Mouse (Mus musculus) MEL-GATA-1-ER (cell line): Measurements from ENCODE around the gene Pfpl.

Experiments used
- DNase-seq: peaks from one replicate; pipeline ENCODE4 v3.0.0-alpha.2; 2012; ENCODE audit warnings: low read depth; ENCODE audit errors: extremely low read depth

Gene Pfpl

DNA sequence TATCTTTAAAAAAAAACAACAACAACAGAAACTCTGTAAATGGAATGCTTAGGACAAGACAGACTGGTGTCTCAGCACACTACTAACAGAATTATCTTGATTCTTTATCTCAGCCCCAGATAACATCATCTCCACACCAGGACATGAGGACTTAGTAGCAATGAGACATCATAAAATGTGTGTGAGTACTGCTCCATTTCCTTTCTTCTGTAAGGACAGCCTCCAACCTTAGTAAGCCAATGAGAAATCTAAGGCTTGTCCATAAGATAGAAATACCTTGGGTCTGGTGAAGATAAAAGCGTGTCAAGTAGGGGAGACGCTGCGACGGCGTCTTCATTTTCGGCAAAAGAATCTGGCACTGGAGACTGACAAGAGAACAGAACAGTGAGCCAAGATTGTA, at the start of gene Pfpl:
Pfpl (plus strand) TSS at position 301 of the 400 bp plus-strand sequence.
- DNase-seq: no peak

DNA sequence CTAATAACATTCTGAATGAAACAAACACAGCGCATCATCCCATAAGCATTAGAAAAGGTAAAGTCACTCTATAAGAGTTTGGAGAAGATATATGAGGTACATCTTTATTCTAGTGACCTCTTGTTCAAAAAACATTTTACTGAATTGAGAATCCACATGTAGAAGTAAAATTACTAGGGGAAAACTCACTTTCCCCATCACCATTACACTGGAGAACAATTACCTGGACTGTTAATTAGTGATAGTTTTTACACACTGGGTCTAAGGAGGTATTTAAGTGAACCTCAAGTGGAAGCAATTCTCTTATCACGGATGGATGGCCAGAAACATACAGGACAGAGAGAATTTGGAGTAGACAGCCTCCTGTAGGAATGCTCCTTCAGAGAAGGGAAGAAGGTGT, 40.7 kb upstream of the Pfpl start, which contains the start of gene Olfr1440:
Olfr1440 (plus strand) TSS at position 301 of the 400 bp plus-strand sequence.
- no peak for DNase-seq

DNA sequence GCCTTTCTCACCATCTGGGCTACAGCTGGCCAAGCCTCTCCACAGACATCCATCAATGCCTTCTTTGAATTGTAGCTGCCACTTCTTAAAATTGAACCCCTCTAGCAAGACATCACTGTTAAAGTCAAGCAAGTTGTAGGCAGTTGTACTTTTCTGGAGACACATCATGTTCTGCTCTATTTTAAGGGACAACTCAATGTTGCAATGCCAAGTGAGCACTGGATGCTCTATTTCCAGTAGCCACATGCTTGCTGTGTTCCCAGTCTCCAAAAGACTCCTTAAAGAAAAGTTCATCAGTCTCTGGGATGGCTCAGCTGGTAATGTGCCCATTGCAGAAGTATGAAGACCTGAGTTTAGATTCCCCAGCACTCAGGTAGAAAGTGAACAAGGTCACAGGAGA, 14.0 kb upstream of the Pfpl start:
- DNase-seq: no peak

DNA sequence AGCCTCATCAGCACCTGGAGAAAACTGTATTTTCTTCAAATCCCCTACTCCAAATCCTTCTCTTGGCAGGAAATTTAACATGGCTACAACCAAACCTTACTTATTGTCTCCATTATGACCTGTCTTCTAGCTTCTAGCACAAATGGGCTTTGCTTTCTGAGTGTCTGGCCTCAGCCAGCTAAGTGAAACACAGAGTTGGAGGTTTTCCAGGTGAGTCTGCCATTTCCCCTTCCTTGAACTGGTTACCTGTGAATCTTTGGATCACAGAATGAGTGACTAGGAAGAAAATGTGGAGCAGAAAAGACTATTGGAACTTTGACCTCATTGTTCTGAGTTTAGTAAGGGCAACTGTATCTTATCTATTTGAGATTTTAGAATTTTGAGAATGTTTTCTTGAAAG, 10.3 kb upstream of the Pfpl start, which contains the start of gene Olfr1441:
Olfr1441 (plus strand) TSS at position 73 of the 400 bp plus-strand sequence.
- no peak for DNase-seq

DNA sequence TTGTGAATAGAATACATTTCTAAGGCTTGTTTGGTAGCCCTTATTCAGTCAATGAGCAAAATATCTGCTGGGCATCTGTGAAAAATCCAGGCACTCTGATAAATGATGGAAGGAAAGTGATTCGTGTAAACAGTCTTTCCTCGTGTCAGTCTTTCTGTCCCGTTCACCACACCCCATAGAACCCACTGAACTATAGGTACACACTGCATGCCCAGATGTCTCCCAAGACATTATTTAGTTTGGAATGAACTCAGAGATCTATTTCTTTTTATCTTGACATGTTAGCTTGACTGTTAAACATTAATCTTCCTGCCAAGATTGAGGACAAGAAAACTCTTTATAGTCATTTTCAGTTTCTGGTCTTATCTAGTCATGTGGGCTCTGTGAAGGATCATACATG, 9.4 kb upstream of the Pfpl start:
- no peak for DNase-seq

DNA sequence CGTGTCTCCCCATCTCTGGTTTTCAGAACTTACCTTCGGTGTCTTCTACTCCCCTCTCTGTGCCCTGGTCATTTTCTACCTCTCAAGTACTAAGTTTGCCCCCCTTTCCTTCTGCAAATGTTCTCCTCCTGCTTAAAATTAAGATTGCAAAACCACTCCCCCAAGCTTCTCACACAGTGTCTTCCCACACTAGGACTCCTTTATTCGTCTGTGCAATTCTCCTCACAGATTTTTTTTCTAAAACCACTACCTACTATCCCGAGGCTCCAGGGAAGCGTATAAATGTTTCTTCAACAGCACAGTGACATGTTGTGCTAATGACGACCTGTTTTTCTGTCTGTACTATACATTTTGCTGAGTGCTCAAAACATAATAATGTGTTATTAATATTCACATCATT, 7.2 kb upstream of the Pfpl start:
- no peak for DNase-seq

DNA sequence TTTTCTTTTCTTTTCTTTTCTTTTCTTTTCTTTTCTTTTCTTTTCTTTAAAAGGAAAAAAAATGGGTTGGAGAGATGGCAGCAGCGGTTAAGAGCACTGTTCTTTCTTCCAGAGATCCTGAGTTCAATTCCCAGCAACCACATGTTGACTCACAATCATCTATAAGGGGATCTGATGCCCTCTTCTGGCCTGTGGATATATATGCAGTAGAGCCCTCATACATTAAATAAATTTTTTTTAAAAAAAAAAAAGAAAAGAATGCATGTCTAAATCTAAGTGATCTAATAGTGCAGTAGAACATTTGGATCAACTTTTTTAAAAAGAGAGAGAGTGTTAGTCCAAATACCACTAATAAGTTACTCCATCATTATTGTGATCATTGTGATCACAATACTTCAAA, 6.0 kb upstream of the Pfpl start:
- peak; percentile 6 for DNase-seq

DNA sequence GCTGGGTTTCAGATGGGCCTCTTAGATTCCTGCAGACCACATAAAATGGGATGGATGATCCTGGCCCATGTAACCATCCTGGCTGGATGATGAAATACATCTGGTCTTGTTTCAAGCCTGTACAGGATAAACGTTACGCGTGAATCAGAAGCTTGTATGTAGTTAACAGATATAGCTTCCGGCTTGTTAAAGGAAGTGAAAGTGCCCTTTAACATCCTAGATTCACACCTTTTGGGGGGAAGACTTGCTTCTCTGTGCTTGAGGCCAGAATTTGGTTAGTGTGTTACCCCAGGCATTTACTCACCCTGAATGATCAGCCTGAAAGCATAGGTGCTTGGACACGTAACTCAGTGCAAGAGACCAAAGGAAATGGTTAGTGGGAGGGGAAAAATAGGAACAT, 604 bp upstream of the Pfpl start:
- DNase-seq: no peak

DNA sequence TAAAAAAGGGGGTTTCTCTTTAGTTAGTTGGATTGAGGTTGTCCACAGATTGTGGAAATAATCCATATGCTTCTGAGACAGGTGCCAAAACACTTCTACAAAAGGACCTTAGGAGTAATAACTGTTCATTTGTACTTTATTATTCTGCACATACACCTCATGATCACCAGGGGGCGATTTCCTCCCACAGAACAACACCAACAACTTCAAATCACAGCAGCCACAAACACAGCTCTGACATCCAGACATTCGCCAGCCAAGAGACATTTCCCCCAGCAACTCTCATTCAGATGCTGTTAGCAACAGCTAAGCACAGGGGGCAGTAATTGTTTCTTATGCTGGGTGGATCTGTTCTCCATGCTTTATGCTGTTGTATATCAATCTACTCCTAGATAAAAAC, 5.3 kb downstream of the Pfpl start:
- DNase-seq: no peak

DNA sequence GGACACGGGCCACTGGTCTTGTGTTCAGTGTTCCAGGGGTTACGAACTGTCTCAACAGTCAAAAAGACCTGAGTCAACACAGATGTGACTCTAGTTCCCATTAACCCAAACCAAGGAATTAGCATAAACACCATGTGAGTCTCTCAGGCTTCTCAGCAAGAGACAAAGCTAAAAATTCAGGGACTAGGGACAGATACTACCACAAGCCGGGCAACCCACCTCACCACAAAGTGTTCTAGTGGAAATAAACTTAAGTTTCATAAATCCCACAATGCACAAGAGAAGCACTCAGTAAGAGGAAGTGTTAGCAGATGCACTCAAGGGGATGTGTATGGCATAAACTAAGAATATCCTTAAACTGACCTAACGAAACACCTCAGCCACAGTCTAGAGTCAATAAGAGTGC, 7.3 kb downstream of the Pfpl start:
- no peak for DNase-seq

DNA sequence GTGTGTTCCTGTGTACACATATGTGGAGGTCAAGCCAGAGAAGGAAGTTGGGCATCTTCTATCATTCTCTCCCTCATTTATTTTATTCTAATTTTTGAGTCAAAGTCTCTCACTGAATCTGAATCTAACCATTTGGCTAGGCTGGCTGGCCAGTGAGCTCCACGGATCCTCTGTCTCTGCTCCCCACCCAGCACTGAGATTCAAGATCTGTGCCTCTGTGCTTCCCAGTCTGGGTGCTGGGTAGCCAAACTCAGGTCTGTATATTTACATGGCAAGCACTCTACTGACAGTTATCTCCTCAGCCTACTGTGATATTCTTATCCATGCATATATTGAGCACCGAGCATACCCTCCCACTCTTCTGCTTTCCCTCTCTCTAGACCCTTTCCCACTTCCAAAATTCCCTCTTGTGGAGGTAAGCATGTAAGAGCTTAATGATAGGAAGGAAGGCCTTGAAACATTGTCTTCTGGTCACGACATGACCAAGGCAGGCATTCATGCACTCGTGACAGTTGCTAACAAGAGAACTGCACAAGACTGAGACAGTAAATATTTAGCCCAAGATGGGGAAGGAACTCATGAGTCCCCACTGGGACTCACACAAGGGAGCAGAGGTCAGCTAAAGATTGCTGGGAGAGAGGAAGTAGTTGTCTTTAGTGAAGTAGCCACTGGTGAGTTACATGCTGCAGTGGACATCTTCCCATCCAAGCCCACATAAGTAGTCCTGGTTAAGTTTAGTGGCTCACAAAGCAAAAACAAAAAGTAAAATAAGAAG, 8.2 kb downstream of the Pfpl start:
- DNase-seq: no peak

DNA sequence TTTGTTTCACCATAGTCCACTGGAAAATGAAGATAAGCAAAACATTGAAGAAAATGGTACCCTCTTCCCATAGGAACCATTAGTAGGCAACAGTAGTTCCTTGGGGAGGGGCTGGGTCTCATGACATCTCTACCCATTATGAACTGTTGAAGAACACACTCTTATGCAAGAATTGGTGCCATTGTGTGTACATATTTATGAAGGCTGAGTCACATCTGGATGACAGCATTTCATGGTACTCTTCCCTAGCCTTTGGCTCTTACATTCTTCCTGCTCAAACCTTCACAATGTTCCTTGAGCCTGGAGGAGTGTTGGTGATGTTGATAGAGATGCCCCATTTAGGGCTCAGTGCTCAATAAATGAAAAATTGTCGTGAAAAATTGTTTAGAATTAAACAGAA, 11.9 kb downstream of the Pfpl start:
- no peak for DNase-seq

DNA sequence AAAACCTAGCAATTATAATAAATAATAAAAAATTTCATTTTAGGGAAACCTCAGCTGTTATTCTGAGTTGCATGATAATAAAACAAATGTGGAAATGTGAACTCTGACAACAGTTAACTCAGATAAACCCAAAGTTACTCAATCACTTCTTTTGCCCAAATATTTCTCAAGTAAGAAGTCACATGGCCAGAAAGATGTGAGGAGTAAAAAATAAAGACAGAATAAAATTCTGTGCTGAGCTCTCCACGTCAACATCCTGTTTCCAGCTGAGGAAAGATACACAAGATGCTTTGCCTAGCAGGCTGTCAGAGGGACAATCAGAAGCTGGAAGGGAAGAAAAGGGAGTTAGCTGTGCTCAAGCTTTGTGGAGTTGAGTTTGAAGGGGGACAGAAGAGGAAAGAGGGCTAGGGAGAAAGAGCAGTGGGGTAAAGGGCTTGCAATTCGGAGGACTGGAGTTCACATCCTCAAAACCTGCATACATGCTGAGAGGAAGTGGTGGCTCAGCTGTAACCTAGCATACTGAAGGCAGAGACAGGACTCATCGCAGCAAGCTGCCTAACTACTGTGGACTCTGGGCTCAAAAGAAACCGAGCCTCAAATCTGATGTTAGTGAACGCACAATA, 12.5 kb downstream of the Pfpl start:
- no peak for DNase-seq

DNA sequence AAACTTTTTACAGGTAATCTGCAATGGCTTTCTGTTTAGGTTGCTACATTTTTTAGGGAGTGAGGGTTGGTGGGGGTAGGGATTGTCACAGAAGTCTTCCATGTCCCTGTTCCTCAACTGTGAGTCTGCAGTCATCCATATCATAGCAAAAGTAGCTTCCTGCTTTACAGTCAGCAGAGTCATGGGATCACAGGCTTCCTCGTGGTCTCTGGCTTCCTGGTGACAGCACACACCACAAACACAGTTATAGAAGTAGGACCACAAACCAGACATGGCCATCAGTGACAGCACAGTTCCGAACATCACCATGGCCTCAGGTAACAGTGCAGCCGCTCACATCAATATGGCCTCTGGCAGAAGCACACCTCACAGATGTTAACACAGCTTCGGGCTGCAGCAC, 14.9 kb downstream of the Pfpl start:
- no peak for DNase-seq

DNA sequence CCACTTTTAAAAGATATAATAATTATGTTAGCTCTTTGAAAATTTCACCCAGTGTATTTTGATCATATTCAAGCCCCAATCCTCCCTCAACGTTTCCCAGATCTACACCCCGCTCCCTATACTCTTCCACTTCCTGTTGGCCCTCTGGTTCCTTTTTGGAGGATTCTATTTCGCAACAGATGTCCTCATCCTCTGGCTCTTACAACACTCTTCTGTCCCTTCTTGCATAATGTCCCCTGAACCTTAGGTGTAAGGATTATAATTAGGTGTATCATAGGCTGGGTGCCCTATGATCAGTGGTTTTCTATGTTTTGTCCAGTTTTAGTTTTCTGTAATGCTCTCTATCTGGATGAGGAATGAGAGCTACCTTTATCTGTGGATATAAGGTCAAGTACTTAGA, 17.3 kb downstream of the Pfpl start:
- DNase-seq: no peak

DNA sequence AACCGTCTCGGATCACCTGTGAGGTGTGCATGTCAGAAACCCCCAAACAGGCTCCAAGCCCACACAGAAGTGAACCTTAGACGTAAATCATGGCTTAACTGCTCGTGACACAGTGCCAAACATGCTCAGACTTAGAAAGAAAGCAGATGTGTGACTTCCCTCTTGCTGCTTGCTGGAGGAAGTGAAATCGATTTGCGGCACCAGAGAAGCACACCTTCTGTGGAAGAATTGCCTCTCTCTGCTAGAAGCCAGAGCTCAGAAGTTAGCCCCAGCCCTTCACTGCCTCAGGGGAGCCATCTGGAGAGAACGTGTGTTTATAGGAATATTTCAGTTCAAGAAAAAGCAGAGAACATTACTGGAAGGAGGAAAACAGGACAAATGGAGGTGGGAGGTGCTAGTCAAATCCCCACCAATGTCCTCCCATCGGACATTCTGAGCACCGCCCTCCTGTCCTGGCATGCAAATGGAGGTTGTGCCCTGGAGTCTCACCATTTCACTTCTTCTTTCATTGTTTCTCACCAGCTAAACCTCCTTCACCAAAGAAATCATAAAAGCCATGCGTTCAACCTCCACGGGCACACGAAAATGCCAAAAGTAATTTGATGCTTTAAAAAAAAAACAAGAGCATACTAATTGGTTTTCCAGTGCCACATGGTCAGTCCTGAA, 29.8 kb downstream of the Pfpl start:
- DNase-seq: no peak

DNA sequence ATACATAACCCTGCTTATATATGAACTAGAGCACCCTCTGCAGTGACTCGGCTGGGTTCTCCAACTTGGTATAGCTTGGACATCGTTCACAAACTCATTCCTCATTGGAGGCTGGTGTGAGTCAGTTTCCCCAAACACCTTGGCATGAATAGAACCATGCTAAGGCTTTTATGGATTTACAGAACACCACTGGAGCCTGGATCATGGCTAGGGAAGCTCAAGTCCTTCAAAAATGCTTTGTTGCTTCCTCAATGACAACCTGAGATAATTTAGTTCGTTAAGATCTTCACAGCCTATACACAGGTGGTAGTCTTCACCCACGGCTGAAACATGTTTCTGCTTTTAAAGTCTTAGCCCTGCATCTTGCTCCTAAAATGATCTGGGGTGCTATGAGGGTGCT, 31.8 kb downstream of the Pfpl start:
- DNase-seq: no peak

DNA sequence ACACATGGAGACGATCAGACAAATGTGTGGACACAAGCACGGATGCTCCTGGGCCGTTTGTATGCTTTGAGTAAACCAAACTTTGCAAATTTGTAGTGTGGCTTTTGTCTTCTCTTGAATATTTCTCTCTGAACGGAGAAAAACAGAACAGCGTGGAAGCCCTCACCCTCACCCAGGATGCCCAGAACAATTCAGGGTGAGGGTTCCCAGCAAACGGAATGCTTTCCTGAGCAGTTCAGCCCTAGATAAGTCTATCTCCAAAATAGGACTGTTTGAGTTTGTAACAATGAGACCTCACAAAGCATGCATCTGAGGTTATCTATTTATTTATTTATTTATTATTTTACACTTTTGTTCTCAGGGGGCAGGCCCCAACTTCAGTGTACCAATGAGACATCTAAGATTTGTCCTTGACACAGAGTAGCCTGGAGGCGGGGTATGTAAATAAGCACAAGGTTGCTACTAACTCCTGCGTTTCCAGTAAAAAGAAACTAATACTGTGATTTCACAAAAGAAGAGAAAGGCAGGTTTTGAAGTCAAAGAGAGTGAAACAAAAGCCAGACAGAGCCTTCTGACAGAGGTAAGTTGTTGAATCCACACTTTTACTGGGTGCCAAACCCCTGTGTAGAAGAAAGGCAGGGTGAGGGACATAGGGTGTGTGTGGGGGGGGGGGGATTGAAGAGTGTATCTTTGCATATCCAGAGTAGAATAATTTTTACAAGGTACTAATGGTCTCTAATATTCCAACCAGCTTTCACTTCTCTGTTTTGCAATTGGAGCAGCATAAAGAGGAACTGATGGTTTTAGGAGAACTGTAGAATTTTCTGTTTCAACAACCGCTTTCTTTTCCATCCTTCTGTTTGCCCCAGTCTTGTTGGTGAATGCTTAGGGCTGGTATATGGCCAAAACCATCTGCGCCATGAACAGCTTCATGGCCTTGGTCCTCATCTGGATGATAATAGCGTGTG, 32.9 kb downstream of the Pfpl start, which contains the start of gene Mpeg1:
Mpeg1 (plus strand) TSS at position 498 of the 968 bp plus-strand sequence.
- no peak for DNase-seq

DNA sequence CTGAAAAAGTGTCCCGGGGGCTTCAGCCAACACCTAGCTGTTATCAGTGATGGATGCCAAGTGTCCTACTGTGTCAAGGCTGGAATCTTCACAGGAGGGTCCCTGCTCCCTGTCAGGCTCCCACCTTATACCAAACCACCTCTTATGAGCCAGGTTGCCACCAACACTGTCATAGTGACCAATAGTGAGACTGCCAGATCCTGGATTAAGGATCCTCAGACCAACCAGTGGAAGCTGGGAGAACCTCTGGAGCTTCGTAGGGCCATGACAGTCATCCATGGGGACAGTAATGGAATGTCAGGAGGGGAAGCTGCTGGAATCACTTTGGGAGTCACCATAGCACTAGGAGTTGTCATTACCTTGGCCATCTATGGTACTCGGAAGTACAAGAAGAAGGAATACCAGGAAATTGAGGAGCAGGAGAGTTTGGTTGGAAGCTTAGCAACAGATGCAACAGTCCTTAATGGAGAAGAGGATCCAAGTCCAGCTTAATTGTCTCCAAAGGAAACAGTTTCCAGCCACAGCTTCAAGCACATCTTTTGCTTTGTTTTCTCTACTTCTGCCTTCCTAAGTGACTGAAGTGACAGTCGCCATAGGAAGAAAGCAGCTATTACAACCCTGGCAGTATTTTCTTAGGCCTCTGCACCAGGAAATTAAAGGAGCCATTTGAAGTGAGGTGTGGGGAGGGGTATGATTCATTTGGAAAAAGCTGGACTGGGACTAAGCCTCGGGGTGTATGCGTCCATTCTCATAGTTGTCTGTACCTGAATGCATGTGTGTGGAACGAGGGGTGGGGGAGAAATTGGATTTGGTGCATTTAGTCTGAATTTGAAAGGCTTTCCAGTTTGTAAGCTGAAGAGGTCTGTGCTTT, 35.4 kb downstream of the Pfpl start:
- DNase-seq: no peak

DNA sequence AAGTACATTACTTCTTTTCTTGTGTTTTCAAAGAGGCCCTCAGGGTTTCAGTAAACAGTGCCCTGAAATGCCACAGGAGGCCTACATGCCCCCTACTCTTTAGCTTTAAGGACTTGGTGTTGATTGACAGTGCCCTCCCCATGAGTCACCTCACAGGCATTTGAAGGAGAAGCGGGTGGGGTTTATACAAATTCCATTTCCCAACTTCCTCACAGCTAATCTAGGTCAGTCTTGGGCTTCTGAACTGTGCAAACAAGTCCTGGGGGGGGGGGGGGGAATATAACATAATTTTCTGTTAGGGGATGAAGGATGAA, 36.0 kb downstream of the Pfpl start:
- DNase-seq: peak; percentile 13
